Mouse (Mus musculus) hindbrain, embryonic 11.5 days (tissue): ENCODE measurements around the gene Cxcl16. TPM values are rescaled to one million over a fixed set of nuclear protein-coding genes. Genes with fewer than 3 reads are reported as not detected.
"Not testable (repeated sequence)": the region's sequence is repeated elsewhere in the genome, so short reads cannot be mapped to it uniquely, and the experiment has no call there.

Source experiments
- ATAC-seq: fragments of 200-750 bp; cut with Nextera tagmentation; 2 replicates; pipeline ENCODE4 v1.8.0; 2017; ENCODE audit warnings: mild to moderate bottlenecking, moderate TSS enrichment, moderate library complexity; ENCODE audit not compliant: low FRiP score
- DNase-seq: peaks from one replicate; pipeline ENCODE4 v3.0.0-alpha.2; 2015; ENCODE audit warnings: low spot score
- H3K27ac ChIP-seq: fragments of 300-500 bp; sonication (generic); 2 replicates; pipeline ENCODE4 v1.5.1; 2014; ENCODE audit warnings: mild to moderate bottlenecking, low read depth, low read length
- H3K27me3 ChIP-seq: fragments of 300-500 bp; sonication (generic); 2 replicates; pipeline ENCODE4 v1.6.1; 2014; ENCODE audit warnings: mild to moderate bottlenecking, low read length, moderate library complexity, mixed read lengths; ENCODE audit not compliant: control insufficient read depth, insufficient read depth
- H3K36me3 ChIP-seq: fragments of 300-500 bp; sonication (generic); 2 replicates; pipeline ENCODE4 v1.6.1; 2014; ENCODE audit warnings: mild to moderate bottlenecking, low read length, moderate library complexity, mixed read lengths; ENCODE audit not compliant: control insufficient read depth, insufficient read depth
- H3K4me1 ChIP-seq: fragments of 300-500 bp; sonication (generic); replicated peaks from 2 replicates; pipeline ENCODE4 v1.6.1; 2014; ENCODE audit warnings: low read length, mixed read lengths; ENCODE audit not compliant: control insufficient read depth, insufficient read depth
- H3K4me2 ChIP-seq: fragments of 300-500 bp; sonication (generic); replicated peaks from 2 replicates; pipeline ENCODE4 v1.6.1; 2014; ENCODE audit warnings: mild to moderate bottlenecking, low read depth, low read length
- H3K4me3 ChIP-seq: fragments of 300-500 bp; sonication (generic); 2 replicates; pipeline ENCODE4 v1.5.1; 2014; ENCODE audit warnings: low read depth, low read length
- H3K9ac ChIP-seq: fragments of 300-500 bp; sonication (generic); 2 replicates; pipeline ENCODE4 v1.6.1; 2014; ENCODE audit warnings: low read depth, low read length
- H3K9me3 ChIP-seq: fragments of 300-500 bp; sonication (generic); 2 replicates; pipeline ENCODE4 v1.6.1; 2016; ENCODE audit warnings: low read length; ENCODE audit not compliant: control insufficient read depth
- WGBS: fragments of 180-500 bp; shearing (Covaris S2); extraction: QIAGEN DNeasy Blood & Tissue Kit; methylation state at CpG from one replicate; pipeline ENCODE4 v1.1.7; 2014; 5-methylcytosine and 5-hydroxymethylcytosine counted together
- polyA plus RNA-seq: library from polyadenylated mRNA; unstranded; fragments of >200 nt; fragmentation: Nextera tagmentation; extraction: Ambion mirVana; gene quantifications from 2 replicates; pipeline ENCODE4 v1.2.1, GENCODE M21; 2014

The Cxcl16 gene
- polyA plus RNA-seq, 1 experiment from 2014 or later = 1.2 TPM

GRCm38 (mm10) chr11:70432895-70433568 lies 26.8 kb downstream of the Cxcl16 start:
- Histone ChIP-seq H3K9ac (peak overlapping the region; percentile 81), H3K4me2 (peak overlapping the region; percentile 70), H3K9me3 (no peaks in the 10 kb centered on the region), H3K27me3 (no peaks in the 10 kb centered on the region), H3K4me1 (0 out of 2 replicates have a peak, but pooled peaks cover 4% of the 10 kb centered on the region), H3K27ac (peak overlapping the region; percentile 79), H3K36me3 (no peaks in the 10 kb centered on the region), H3K4me3 (peak overlapping the region; percentile 88)
- no peak for DNase-seq
- 10% methylated on average over 15 of the region's 15 CpGs for WGBS
- ATAC-seq = peak; percentile 60

DNA sequence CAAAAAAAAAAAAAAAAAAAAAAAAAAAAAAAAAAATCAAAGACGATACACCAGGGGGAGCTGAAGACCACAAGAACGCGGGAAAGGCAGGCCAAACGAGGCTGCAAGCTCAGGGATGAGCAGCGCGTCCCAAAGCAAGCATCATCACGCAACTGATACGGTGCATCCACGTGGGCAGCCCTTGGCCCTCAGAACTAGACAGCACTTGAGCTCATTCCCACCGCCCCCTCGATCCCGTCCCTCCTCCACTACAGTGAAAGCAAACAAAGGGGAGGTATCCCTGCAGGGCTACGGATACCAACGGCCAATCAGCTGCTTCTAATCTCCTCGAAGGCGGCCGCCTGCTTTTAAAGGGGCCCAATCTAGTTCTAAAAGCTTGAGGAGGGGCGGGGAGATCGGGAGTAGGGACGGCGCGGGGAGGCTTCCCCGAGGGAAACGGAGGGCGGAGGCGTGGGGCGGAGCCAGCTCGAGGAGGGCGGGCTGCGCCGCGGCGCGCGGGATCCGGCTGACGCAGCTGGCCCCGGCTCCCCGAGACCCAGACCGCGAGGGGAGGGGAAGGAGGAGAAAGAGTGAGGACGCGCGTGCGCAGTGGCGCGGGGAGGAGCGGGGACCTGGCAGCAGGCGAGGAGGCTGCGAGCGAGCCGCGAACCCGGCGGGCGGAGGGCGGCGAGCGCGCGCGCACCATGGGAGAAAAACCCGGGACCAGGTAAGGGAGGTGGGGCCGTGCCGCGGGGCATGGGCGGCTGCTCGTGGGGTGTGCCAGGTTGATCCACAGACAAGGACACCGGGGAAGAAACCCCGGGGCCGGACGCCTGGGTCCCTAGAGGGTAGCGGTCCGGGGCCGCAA lies 27.5 kb downstream of the Cxcl16 start, which contains the start of gene Arrb2:
TSS of gene Arrb2 (plus strand) at position 588 of the 847 bp plus-strand sequence.
- peak; percentile 93 for ATAC-seq
- WGBS = under 1% methylated on average over 74 of the region's 75 CpGs
- H3K4me2 ChIP-seq = peak within 1 kb of the TSS; percentile 70

GRCm38 (mm10) chr11:70431574-70431973 lies 28.2 kb downstream of the Cxcl16 start:
- Histone ChIP-seq H3K36me3 (no peaks in the 10 kb centered on the region), H3K27ac (peak overlapping the region; percentile 79), H3K4me3 (peak overlapping the region; percentile 88; the same call in 1 of the 2 replicates), H3K4me2 (peak overlapping the region; percentile 38), H3K9ac (peak overlapping the region; percentile 81; the same call in 1 of the 2 replicates), H3K4me1 (0 out of 2 replicates have a peak, but pooled peaks cover 4% of the 10 kb centered on the region), H3K9me3 (no peaks in the 10 kb centered on the region), H3K27me3 (no peaks in the 10 kb centered on the region)
- ATAC-seq (no peak), DNase-seq (no peak)
- WGBS = 35% methylated on average over 5 of the region's 5 CpGs

More for the DNA sequence above, 27.5 kb downstream of the Cxcl16 start, which contains the start of gene Arrb2:
- no peaks in the 10 kb centered on the region for H3K27me3 ChIP-seq
- peak within 1 kb of the TSS; percentile 88 for H3K4me3 ChIP-seq
- no peaks in the 10 kb centered on the region for H3K9me3 ChIP-seq
- peak; percentile 99 for DNase-seq
- peak within 1 kb of the TSS; percentile 81 for H3K9ac ChIP-seq
- peak within 1 kb of the TSS; percentile 79 for H3K27ac ChIP-seq
- H3K4me1 ChIP-seq = 0 out of 2 replicates have a peak, but pooled peaks cover 4% of the 10 kb centered on the region
- H3K36me3 ChIP-seq = no peaks in the 10 kb centered on the region

GRCm38 (mm10) chr11:70426598-70426997 lies 33.2 kb downstream of the Cxcl16 start:
- H3K27me3 ChIP-seq, ATAC-seq, H3K9me3 ChIP-seq, DNase-seq, H3K4me1 ChIP-seq, H3K4me2 ChIP-seq, H3K4me3 ChIP-seq, H3K9ac ChIP-seq, H3K27ac ChIP-seq, H3K36me3 ChIP-seq: not testable (repeated sequence)
- WGBS = 77% methylated on average over 6 of the region's 6 CpGs

GRCm38 (mm10) chr11:70419486-70419885 lies 40.3 kb downstream of the Cxcl16 start:
- H3K36me3 ChIP-seq = no peaks in the 10 kb centered on the region
- H3K9ac ChIP-seq = no peak overlapping the region
- no peaks in the 10 kb centered on the region for H3K9me3 ChIP-seq
- ATAC-seq (no peak), DNase-seq (no peak)
- no peaks in the 10 kb centered on the region for H3K4me1 ChIP-seq
- H3K4me2 ChIP-seq = no peak overlapping the region
- no peak overlapping the region for H3K27ac ChIP-seq
- H3K27me3 ChIP-seq = no peaks in the 10 kb centered on the region
- 68% methylated on average over 5 of the region's 5 CpGs for WGBS
- H3K4me3 ChIP-seq = no peak overlapping the region

- Histone ChIP-seq H3K9ac (no peak overlapping the region), H3K4me1 (no peaks in the 10 kb centered on the region), H3K4me2 (no peak overlapping the region), H3K9me3 (no peaks in the 10 kb centered on the region), H3K27me3 (no peaks in the 10 kb centered on the region), H3K36me3 (no peaks in the 10 kb centered on the region), H3K27ac (no peak overlapping the region), H3K4me3 (no peak overlapping the region)
- 58% methylated on average over 4 of the region's 4 CpGs for WGBS
- ATAC-seq (no peak), DNase-seq (no peak)
Observed at GRCm38 (mm10) chr11:70418199-70418598, 41.6 kb downstream of the Cxcl16 start.

- H3K4me2 ChIP-seq = no peak overlapping the region
- H3K36me3 ChIP-seq = no peaks in the 10 kb centered on the region
- no peaks in the 10 kb centered on the region for H3K27me3 ChIP-seq
- H3K27ac ChIP-seq = no peak overlapping the region
- H3K9me3 ChIP-seq = no peaks in the 10 kb centered on the region
- WGBS = 19% methylated on average over 3 of the region's 3 CpGs
- H3K4me3 ChIP-seq = no peak overlapping the region
- no peak overlapping the region for H3K9ac ChIP-seq
- ATAC-seq (no peak), DNase-seq (peak; percentile 89)
- no peaks in the 10 kb centered on the region; the same call in 1 of the 2 replicates for H3K4me1 ChIP-seq
Observed at GRCm38 (mm10) chr11:70413961-70414360, 45.8 kb downstream of the Cxcl16 start.

DNA sequence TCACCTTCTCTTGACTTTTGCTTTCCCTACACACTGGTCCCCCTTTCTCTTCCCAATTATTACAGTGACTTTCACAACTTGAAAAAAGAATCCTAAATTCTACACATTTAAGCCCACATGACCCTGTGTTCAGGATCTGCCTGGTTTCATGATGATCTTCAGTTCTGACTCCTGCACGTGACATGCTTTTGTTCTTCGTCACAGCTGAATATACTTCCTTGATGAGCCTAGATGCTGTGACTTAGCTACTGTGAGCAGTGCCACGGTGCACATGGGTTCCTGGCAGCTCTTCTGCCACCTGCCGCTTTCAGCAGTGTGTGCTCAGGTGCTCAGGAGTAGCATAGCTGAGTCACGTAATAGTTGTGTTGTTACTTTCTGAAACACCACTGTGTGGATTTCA lies 47.2 kb downstream of the Cxcl16 start:
- no peaks in the 10 kb centered on the region for H3K27me3 ChIP-seq
- no peak for DNase-seq
- H3K4me2 ChIP-seq = no peak overlapping the region
- no peak overlapping the region for H3K9ac ChIP-seq
- no peaks in the 10 kb centered on the region; the same call in 1 of the 2 replicates for H3K4me1 ChIP-seq
- H3K27ac ChIP-seq = no peak overlapping the region
- WGBS = 79% methylated on average over 5 of the region's 5 CpGs
- no peak for ATAC-seq
- H3K4me3 ChIP-seq = no peak overlapping the region
- H3K36me3 ChIP-seq = no peaks in the 10 kb centered on the region
- H3K9me3 ChIP-seq = no peaks in the 10 kb centered on the region
